Mouse (Mus musculus) common myeloid progenitor, adult 5-6 weeks (primary cell): Measurements from ENCODE around the gene Chic2. TPM values are rescaled to one million over a fixed set of nuclear protein-coding genes. Genes with fewer than 3 reads are reported as not detected.

ENCODE experiments used
- total RNA-seq: library from RNA; stranded (forward); fragments of 200-1000, 187-1606 nt; gene quantifications from 2 replicates; pipeline ENCODE4 v1.2.3, GENCODE M21; 2017

The Chic2 gene
- total RNA-seq, 1 experiment from 2014 or later: 31.4 TPM

Other genes starting within 250 kb of the Chic2 start
- gene Gsx2, start 30.8 kb upstream of the Chic2 start, total RNA-seq: not detected in 2 replicates
- gene Pdgfra, start 107.5 kb upstream of the Chic2 start, total RNA-seq: 0.05 TPM in 1 of 2 replicates, not detected in the other